Mouse (Mus musculus) lung, postnatal 36 days (tissue): ENCODE results near the gene Pappa2.

Experiments
- DNase-seq: peaks from one replicate; pipeline ENCODE4 v3.0.0; 2022; ENCODE audit warnings: mixed read lengths

Pappa2 gene

GRCm38 (mm10) chr1:158894441-158894840 is 85.8 kb downstream of the Pappa2 start:
- no peak for DNase-seq

DNA sequence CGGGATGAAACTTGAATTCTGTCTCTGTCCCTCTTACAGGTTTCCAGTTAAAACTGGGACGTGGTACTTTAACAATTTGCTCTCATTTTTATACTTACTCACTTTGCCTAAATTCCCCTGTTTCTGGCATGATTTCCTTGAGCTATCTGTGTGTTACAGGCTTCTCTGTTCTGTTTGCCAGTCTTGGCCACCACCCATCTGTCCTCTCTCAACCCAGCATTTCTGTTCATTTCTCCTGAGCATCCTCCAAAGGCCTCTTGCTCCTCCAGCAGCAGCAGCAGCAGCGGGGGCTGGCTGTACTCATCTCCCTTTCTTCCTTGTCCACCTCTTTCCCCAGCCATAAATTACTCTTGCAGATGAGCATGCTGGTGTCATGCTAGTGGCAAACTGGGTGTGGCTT is 104.8 kb downstream of the Pappa2 start:
- DNase-seq = no peak

DNA sequence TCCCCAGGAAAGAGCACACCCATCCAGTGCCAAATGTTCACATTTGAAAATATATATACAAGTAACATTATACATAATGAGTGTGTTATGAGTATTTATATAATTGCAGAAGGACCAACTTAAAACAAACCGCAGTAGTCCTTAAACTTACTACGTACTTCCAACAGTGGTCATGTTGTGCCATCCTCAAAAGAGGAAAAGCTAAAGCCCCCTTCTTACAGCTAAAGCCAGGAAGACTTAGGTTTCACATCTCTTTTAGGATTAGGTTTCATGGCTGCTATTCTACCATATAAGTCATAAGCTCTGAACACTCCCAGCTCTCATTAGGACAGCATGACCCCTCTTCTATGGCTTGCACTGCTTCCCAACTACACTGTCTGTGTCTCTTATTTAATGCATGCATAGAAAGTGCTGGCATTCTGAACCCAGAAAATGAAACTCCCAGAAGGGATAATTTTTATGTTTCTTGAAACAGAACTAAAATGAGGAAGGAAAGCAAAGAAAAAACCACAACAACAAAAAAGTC is 105.7 kb downstream of the Pappa2 start:
- DNase-seq = no peak

DNA sequence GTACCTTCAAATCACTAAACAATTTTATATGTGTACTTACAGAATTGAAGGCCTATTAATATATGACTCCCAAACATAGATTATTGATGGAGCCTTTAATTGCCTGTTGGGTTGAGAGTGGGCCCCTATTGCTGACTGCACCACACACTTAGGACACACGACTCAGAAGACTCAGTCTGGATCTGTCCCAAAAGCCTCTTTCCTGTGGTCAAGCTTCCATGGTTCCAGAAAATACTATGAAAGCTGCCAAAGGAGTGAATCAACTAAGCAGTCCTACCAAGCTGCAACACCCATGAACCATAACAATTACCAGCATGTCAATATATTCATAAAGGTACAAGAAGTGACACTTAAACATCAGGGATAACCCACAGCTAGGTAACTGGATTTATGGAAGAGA is 106.7 kb downstream of the Pappa2 start:
- no peak for DNase-seq

DNA sequence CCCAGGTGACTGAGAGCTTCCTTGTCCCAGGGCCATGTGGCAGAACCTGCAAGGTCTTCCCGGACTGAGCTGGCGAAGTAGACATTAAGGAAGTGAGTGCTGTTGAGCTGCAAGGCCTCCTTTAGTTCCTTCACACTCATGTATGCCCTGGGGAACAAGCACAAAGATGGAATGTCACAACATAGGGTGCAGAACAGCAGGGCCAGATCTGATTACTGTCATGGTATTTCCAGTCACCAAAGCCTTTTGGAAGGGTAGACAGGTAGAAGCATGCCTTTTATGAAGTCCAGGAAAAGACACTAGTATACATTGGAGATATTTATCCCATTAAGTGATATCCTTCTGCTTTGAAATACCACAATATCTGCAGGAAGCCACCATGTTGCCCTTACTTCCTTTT is 108.9 kb downstream of the Pappa2 start:
- DNase-seq = no peak

- DNase-seq = no peak
These were observed 120.1 kb downstream of the Pappa2 start for GRCm38 (mm10) chr1:158860190-158860589.

GRCm38 (mm10) chr1:158853936-158854882 is 126.1 kb downstream of the Pappa2 start:
- DNase-seq = no peak

- DNase-seq = no peak
These were observed 127.3 kb downstream of the Pappa2 start for GRCm38 (mm10) chr1:158852836-158853567.

DNA sequence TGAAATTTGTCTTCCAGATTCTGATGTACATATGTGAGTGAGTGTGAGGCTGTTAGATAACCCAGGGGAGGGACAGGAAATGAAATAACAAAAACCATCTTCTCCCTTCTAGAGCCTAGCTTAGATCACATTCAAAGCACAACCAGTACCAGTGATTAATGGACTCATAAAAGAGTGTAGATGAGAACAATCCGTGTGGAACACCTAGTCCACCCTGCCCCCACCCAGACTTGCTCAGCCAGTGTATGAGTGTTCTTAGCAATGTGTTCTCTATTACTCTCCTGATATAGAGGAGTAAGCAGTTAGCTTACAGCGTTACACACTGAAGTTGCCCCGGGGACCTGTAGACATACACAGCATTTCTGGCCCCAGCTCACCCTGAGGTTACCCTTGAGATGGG is 129.8 kb downstream of the Pappa2 start:
- DNase-seq = no peak

DNA sequence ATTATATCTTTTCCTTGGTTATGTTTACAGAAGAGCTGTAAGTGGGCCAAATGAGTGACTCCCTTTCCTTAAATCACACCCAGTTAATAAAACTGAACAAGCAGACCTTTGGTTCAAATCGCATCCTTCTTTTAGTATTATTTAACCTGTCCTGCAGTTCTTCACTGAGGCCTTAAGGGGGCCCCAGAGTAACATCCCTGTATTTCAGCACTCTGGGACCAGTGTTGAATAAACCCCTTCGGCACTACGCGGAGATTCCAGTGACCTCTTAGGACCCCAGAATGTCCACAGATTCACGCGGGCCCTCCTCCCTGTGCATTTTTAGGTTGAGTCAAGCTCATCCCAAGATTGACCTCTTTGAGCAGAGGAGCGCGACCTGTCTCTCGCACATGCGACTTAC is 135.7 kb downstream of the Pappa2 start:
- no peak for DNase-seq

GRCm38 (mm10) chr1:158837151-158837550 is 143.1 kb downstream of the Pappa2 start:
- no peak for DNase-seq

DNA sequence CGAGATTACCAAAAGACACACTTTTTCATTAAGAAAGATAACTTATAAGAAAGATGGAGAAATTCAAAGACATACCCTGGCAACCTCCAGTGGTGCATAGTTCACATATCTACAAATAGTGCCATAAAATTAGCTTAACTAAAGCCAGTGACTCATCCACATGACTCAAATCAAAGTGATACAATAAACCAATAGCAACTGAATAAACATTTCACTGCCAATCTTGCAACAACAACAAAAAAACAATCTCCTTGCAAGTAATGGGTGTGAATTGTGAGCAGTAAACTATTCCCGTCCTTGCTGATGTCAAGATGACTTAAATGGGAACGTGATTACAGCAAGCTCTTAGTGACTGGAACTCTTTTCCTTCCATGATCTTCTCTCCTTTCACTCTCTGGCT is 150.1 kb downstream of the Pappa2 start:
- DNase-seq = no peak

DNA sequence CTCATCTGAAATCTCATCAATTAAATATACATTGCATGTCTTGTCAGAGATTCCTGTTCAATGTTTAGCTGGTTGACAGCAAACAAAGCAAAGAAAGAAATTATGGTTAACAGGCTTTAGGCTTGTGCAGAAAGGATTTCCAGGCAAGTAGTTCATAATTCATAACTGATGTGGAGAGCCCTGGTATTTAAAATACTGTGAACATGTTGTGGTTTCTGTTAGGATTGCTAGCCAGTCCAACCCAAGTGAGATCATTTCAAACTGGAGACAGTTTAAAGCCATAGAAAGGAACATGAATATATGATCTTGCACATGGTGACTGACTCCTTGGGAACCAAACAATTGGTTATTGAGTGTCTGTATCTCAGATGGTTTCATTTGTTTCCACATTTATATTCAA is 152.4 kb downstream of the Pappa2 start:
- no peak for DNase-seq

GRCm38 (mm10) chr1:158819676-158820075 is 160.6 kb downstream of the Pappa2 start:
- no peak for DNase-seq

GRCm38 (mm10) chr1:158816479-158816878 is 163.8 kb downstream of the Pappa2 start:
- DNase-seq = no peak

DNA sequence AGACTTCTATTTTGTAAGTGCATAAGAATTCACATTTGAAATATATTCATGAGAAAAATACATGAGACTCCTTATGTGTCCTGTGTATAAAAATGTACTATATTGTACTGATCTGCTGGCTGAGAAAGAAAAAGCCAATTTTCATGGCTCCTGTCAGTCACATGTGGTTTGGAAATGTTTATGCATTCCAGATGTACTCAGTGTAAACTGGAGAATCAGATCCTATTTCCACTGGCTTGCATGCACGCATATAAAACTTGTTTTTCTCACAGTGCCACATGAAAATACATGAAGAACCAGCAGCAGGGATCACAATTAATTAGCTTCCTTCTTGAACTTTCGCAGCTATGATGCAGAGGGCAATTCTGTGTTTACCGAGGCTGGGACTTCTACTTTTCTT is 168.4 kb downstream of the Pappa2 start:
- DNase-seq = no peak

DNA sequence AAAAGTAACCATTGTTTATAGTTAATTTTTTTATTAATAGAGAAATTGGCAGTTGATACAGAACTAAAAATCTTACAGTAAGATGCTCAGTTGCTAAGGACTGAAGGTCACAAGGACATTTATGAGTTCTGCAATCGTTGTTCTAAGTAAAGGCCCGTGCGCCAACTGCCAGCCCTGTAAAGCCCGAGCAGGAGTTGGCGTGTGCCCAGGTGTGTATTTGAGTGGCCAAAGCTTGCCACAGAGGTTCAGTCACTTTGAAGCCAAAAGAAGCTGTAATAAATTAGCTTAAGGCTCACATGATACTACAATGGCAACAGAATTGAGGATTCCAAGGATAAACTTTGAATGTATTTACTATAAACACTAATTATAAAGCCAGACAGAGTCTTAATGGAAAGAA is 204.8 kb downstream of the Pappa2 start:
- DNase-seq = no peak

- no peak for DNase-seq
These were observed 207.2 kb downstream of the Pappa2 start for GRCm38 (mm10) chr1:158773102-158773501.

DNA sequence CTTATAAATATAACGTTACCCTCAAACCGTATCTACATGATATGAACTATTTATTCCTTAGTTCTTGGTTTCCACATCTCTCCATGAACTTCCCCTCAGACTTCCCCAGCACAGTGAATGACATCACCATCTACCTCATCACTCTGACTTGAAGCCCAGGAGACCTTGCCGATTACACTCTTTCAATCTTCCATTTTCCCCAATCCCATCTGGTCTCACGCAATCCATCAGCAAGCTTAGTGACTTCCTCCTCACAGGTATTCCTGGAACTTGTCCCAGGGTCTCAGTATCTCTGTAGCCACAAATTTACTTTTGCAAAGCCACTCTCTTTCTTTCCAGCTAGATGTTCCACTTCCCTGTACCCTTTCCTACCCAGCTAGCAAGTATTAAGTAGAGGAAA is 209.5 kb downstream of the Pappa2 start:
- DNase-seq = no peak

DNA sequence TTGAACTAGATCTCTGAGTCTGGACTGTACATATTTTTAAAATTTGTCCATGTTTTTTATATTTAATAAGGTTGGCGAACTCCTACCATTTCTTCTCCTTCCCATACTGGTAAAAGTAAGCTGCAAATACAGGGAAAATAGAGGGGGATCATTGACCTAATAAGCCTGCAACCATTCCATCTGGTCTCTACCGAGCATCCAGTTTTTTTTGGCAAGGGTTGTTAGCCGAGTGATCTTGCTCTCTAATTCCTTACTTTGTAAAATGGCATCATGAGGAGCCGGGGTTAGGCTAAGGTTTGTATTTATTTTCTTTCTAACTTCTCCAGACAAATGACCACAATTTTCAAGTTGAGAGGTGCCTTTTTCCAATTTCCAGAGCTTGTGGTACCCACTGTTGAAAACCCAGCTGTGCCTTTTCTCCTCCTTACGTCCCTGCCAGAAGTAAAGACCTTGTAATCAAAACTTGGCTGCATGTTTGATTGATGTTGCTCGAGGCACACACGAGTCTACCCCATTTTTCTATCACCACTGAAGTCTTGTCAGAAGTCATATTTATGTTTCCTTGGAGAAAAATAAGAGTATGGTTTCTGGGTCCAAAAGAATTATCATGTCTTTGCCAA is 210.1 kb downstream of the Pappa2 start:
- DNase-seq = no peak

GRCm38 (mm10) chr1:158765842-158766241 is 214.4 kb downstream of the Pappa2 start:
- no peak for DNase-seq

GRCm38 (mm10) chr1:158764727-158765126 is 215.6 kb downstream of the Pappa2 start:
- no peak for DNase-seq

- DNase-seq = no peak
These were observed 216.1 kb downstream of the Pappa2 start for GRCm38 (mm10) chr1:158764211-158764610.
